Mouse (Mus musculus) granulocyte monocyte progenitor cell, adult 5-6 weeks (primary cell): Measurements from ENCODE around the gene Ptgdr2. TPM values are rescaled to one million over a fixed set of nuclear protein-coding genes. Genes with fewer than 3 reads are reported as not detected.

Experiments
- ATAC-seq: replicated peaks from 2 replicates; pipeline ENCODE4 v1.8.0; 2016; ENCODE audit warnings: mild to moderate bottlenecking, moderate TSS enrichment, inconsistent platforms; ENCODE audit not compliant: poor library complexity, severe bottlenecking
- total RNA-seq, 2 experiments: library from RNA; stranded (forward) in 1 of 2; stranded (reverse) in 1 of 2; fragments of 200-712, 200-1000 nt in 1 of 2; fragments of >200 nt in 1 of 2; fragmentation: Nextera tagmentation in 1 of 2; gene quantifications; 2 replicates each; pipeline ENCODE4 v1.2.3; 2014 to 2017

Gene Ptgdr2
- total RNA-seq, 2 experiments from 2014 or later = not detected

- ATAC-seq = no peak
Measured at GRCm38 (mm10) chr19:10926666-10927065, 10.3 kb upstream of the Ptgdr2 start.

- peak; percentile 62 for ATAC-seq
Measured at GRCm38 (mm10) chr19:10930641-10931040, 6.3 kb upstream of the Ptgdr2 start.

GRCm38 (mm10) chr19:10935029-10935428 lies 1.9 kb upstream of the Ptgdr2 start:
- no peak for ATAC-seq

DNA sequence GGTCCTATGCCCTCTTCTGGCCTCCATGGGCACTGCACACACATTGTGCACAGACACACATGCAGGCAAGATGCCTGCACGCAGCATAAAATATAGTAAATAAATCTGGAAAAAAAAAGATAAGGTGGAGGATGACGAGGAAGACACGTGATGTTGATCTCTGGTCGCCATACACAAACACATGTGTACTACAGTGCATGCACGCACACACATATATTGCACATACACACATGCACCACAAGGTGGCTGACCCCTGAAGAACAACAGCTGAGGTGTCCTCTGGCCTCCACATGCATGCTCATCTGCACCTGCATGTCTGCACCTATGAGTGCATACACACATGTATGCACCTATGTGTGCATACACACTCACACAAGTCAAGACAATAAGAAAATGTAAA lies 883 bp upstream of the Ptgdr2 start:
- ATAC-seq = no peak

DNA sequence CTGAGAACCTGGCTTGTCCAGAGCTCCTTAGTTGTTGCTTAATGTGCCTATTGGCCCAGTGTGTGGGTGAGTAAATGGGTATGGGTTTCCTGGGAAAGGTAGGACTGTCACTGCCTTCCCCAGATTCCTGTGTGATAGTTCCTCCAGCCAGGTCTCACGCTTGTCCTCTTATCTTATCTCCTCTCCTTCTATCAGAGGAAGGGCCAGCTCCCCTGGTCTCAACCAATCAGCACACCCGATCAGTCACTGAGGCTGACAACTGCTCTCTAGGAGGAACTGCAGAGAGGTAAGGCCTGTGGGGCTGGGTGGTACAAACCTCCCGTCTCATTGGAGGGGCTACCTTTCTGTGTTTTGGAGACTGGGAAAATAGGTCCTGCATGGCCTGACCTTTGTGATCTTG lies 1.8 kb downstream of the Ptgdr2 start:
- no peak for ATAC-seq

DNA sequence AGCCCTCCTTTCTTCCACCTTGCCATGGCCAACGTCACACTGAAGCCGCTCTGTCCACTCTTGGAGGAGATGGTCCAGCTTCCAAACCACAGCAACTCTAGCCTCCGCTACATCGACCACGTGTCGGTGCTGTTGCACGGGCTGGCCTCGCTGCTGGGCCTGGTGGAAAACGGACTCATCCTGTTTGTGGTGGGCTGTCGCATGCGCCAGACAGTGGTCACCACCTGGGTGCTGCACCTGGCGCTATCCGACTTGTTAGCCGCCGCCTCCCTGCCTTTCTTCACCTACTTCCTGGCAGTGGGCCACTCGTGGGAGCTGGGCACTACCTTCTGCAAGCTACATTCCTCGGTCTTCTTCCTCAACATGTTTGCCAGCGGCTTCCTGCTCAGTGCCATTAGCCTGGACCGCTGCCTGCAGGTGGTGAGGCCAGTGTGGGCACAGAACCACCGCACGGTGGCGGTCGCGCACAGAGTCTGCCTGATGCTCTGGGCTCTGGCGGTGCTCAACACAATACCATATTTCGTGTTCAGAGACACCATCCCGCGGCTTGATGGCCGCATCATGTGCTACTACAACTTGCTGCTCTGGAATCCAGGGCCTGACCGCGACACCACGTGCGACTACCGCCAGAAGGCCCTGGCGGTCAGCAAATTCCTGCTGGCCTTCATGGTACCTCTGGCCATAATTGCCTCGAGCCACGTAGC lies 3.3 kb downstream of the Ptgdr2 start:
- peak; percentile 69 for ATAC-seq

DNA sequence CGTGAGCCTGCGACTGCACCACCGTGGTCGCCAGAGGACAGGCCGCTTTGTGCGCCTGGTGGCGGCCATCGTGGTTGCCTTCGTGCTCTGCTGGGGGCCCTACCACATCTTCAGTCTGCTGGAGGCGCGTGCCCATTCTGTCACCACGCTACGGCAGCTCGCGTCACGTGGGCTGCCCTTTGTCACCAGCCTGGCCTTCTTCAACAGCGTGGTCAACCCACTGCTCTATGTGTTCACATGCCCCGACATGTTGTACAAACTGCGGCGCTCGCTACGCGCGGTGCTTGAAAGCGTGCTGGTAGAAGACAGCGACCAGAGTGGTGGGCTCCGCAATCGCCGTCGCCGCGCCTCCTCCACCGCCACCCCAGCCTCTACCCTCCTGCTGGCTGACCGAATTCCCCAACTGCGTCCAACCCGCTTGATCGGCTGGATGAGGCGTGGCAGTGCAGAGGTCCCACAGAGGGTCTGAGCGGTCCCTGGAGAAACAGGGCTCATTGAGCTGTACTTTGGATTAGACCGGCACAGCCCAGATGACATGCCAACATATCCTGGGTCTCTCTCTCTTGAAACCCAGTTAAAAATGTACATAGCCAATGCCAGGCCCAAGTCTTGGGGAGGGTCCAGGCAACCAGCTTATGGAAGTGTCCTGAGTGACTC lies 4.0 kb downstream of the Ptgdr2 start:
- peak; percentile 5; the same call in 1 of the 2 replicates for ATAC-seq

DNA sequence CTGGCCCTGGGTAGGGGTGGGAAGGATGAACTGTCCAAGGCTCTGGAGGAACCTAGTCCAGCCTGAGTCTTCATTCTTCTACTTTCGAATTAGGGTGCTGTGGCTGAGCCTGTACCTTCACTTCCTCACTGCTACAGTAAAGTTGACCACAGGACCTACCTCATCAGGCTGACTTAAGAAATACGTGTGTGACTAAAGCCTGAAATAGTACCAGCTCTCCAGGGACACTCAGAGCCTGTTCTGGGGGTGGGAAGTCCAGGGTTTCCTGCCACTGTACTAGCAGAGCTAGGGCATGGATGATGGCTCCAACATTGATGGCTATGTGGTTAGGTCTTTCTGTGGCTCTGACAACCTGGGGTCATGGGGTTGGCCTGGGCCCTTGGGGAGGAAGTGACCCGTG lies 7.0 kb downstream of the Ptgdr2 start:
- peak; percentile 61 for ATAC-seq

DNA sequence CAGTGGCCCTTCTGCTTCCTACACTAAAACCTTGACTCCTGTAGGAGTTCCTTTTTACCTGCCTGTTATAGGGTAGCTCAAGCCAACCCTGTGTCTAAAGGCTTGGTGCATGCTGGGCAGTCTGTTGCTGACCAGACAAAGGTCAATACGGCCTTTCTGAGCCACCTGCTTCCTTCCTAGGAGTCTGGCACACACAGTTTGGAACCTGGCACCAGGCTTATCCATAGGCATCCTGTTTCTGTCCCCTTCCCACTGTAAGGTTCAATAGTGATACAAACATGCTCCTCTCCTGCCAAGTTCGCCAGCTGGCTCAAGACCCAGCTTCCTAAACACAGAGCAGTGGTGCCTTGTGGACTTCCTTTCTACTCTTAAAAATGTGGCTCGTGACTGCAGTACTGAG lies 9.5 kb downstream of the Ptgdr2 start:
- ATAC-seq = no peak

GRCm38 (mm10) chr19:10947219-10947618 lies 10.3 kb downstream of the Ptgdr2 start:
- peak; percentile 53 for ATAC-seq

DNA sequence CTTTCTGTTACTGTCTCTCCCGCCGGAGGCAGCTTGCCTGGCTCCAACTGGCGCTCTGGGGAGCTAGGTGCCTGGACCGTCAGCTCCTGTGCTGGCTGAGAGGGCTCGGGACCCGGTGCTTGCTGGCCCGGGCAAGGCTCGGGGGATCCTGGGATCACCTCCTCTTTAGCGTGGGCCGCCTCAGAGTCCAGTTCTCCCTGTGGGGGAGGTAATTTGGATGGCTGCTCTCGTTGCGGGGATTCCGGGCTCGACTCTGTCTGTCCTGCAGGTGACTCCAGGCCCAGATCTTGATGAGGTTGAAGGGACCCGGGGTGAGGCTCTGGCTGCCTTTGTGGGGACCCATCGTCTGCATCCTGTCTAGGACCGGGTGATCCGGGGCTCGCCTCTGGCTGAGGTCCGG lies 11.5 kb downstream of the Ptgdr2 start:
- ATAC-seq = peak; percentile 0; the same call in 1 of the 2 replicates

DNA sequence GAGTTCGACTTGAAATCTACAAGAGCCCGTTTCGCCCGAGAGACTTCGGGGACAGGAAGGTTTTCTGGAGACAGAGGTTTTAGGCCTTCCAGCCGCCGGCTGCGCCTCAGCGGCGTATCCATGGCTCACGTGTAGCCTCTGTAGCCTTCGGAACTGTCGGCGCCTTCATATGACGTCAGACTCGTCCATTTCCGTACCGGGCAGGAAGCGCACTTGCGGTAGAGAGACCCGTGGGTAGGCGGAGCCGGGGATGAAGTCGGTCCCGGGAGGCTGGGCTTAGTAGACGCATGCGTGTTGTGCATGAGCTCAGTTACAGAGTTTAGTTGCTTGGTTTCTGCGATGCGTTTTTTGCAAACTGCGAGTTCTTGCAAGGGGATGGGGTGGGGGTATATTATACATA lies 12.2 kb downstream of the Ptgdr2 start, which contains the start of gene Ccdc86:
Gene Ccdc86, minus strand, starts transcription at position 155 of the 400 bp plus-strand sequence.
- ATAC-seq = peak; percentile 88

DNA sequence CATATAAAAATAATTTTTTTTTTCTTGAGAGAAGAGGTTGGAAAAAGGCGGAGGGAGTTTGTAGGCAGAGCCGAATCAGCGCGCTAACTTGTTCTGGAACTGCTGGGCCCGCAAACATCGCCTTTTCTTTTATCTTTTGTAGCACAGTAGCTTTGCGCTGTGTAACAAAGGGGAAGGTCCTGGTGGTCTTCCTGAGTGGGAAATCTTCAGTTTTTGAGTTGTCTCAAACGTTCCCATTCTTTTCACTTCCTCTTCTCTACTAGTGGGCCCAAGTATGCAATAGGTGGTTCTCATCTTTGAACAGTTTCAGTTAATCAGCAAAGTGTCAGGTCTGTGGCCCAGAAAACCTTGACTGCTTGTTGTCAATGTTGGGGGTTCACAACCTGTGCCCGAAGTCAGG lies 12.6 kb downstream of the Ptgdr2 start:
- peak; percentile 26; the same call in 1 of the 2 replicates for ATAC-seq

GRCm38 (mm10) chr19:10952021-10952939 lies 15.3 kb downstream of the Ptgdr2 start:
- ATAC-seq = no peak

DNA sequence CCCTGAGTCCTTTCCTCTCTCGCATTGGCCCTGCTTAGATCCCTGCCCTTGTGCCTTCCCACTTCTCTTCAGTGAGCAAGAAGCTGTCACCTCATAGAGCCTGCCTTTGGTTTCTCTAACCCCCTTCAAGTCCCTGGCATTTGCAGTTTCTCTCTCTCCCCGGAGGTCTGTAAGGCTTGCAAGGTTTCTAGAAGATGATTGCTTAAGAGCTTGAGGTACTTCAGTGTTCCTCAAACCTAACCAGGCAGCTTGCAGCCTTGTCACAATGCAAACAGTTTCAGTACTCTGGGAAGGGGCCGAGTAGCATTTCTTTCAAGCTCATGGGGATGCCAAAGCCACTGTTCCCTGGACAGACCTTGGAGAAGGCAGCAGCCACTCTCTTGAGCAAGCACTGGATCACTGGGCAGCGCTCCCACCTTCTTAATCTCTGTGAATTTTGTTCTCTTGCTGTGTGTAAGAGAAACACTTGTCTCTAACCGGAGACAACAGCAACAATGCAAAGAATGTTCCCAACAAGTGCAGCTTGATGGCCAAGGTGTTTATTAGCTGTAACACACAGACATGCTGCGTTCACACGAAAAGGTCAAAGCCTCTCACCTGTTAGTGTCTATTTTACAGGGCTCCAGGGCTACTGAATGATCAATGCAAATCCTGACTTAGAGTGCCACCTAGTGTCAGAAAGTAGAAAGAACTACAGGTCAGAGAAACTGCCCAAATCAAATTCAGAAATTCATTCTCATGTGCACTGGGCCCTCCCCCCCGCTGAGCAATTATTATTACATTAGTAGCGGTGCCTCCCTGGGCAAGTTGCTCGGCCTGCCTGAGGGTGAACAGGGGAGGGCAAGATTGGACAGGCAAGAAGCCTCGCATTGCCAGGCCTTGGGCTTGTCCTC lies 22.4 kb downstream of the Ptgdr2 start:
- ATAC-seq = peak; percentile 92

- ATAC-seq = no peak
Measured at GRCm38 (mm10) chr19:10959978-10960346, 23.0 kb downstream of the Ptgdr2 start.

GRCm38 (mm10) chr19:10965721-10966120 lies 28.8 kb downstream of the Ptgdr2 start:
- ATAC-seq = no peak

GRCm38 (mm10) chr19:10968578-10968977 lies 31.6 kb downstream of the Ptgdr2 start:
- no peak for ATAC-seq

GRCm38 (mm10) chr19:10970457-10970856 lies 33.5 kb downstream of the Ptgdr2 start:
- peak; percentile 37; the same call in 1 of the 2 replicates for ATAC-seq

- ATAC-seq = no peak
Measured at GRCm38 (mm10) chr19:10972660-10973059, 35.7 kb downstream of the Ptgdr2 start.
